Mouse (Mus musculus) megakaryocyte, embryonic 14.5 days (primary cell): ENCODE data around the gene Klhl2.

Experiments
- FLI1 ChIP-seq: IDR thresholded peaks from 2 replicates; pipeline ENCODE4 v1.6.1; 2012; ENCODE audit warnings: low read length, inconsistent platforms, mixed read lengths
- GATA1 ChIP-seq: IDR thresholded peaks from 3 replicates; pipeline ENCODE4 v1.6.1; 2012; ENCODE audit warnings: mixed read lengths, low read length, inconsistent platforms, borderline replicate concordance

- no peak for TF ChIP-seq GATA1
- no peak for TF ChIP-seq FLI1
These were observed 523 bp downstream of the Klhl2 start for GRCm38 (mm10) chr8:64849091-64849896.
